Mouse (Mus musculus) limb, embryonic 14.5 days (tissue): ENCODE results near the gene Gc. TPM values are rescaled to one million over a fixed set of nuclear protein-coding genes. Genes with fewer than 3 reads are reported as not detected.

Experiments used
- ATAC-seq: fragments of 200-750 bp; cut with Nextera tagmentation; 2 replicates; pipeline ENCODE4 v1.8.0; 2017; ENCODE audit warnings: low read depth, moderate number of reproducible peaks, moderate TSS enrichment; ENCODE audit not compliant: low FRiP score
- DNase-seq: peaks from one replicate; pipeline ENCODE4 v3.0.0-alpha.2; 2015; ENCODE audit warnings: low spot score
- H3K27ac ChIP-seq: fragments of 300-500 bp; sonication (generic); replicated peaks from 2 replicates; pipeline ENCODE4 v1.5.1; 2014; ENCODE audit warnings: low read depth, mild to moderate bottlenecking, low read length, moderate library complexity, mixed read lengths
- H3K27me3 ChIP-seq: fragments of 300-500 bp; sonication (generic); 2 replicates; pipeline ENCODE4 v1.6.1; 2014; ENCODE audit warnings: low read length, mixed read lengths; ENCODE audit not compliant: control insufficient read depth, insufficient read depth
- H3K36me3 ChIP-seq: fragments of 300-500 bp; sonication (generic); 2 replicates; pipeline ENCODE4 v1.6.1; 2014; ENCODE audit warnings: mild to moderate bottlenecking, low read length, moderate library complexity, mixed read lengths; ENCODE audit not compliant: control insufficient read depth, insufficient read depth
- H3K4me1 ChIP-seq: fragments of 300-500 bp; sonication (generic); 2 replicates; pipeline ENCODE4 v1.6.1; 2014; ENCODE audit warnings: antibody characterized with exemption, low read length, mixed read lengths; ENCODE audit not compliant: control insufficient read depth, insufficient read depth
- H3K4me2 ChIP-seq: fragments of 300-500 bp; sonication (generic); replicated peaks from 2 replicates; pipeline ENCODE4 v1.6.1; 2014; ENCODE audit warnings: low read depth, mild to moderate bottlenecking, low read length, moderate library complexity; ENCODE audit not compliant: severe bottlenecking
- H3K4me3 ChIP-seq: fragments of 300-500 bp; sonication (generic); replicated peaks from 2 replicates; pipeline ENCODE4 v1.5.1; 2014; ENCODE audit warnings: low read length
- H3K9ac ChIP-seq: fragments of 300-500 bp; sonication (generic); 2 replicates; pipeline ENCODE4 v1.6.1; 2014; ENCODE audit warnings: mild to moderate bottlenecking, low read depth, low read length, moderate library complexity; ENCODE audit not compliant: severe bottlenecking
- H3K9me3 ChIP-seq: fragments of 300-500 bp; sonication (generic); 2 replicates; pipeline ENCODE4 v1.6.1; 2016; ENCODE audit warnings: low read length; ENCODE audit not compliant: control insufficient read depth
- POLR2A ChIP-seq: fragments of 200-500 bp; IDR thresholded peaks from 2 replicates; pipeline ENCODE4 v1.8.0; 2012; ENCODE audit warnings: inconsistent platforms, mild to moderate bottlenecking, moderate library complexity, borderline replicate concordance; ENCODE audit not compliant: insufficient read depth, insufficient read length; ENCODE audit errors: extremely low read depth
- WGBS: fragments of 180-500 bp; shearing (Covaris S2); extraction: QIAGEN DNeasy Blood & Tissue Kit; methylation state at CpG from one replicate; pipeline ENCODE4 v1.1.7; 2014; 5-methylcytosine and 5-hydroxymethylcytosine counted together
- polyA plus RNA-seq, 2 experiments: library from polyadenylated mRNA; depleted of rRNA in 1 of 2; stranded (reverse) in 1 of 2; unstranded in 1 of 2; fragments of >200 nt; fragmentation: Nextera tagmentation in 1 of 2; extraction: Ambion mirVana in 1 of 2; gene quantifications; 2 replicates each; pipeline versions ENCODE4 v1.2.1 to v1.2.3; 2012 to 2014

Gene Gc
- 0.28 and 0.45 TPM in 2 replicates for polyA plus RNA-seq (2012; rRNA removed)
- polyA plus RNA-seq (2014; fragmentation: Nextera tagmentation; extraction: Ambion mirVana), result not detected in 2 replicates

- no peaks in the 10 kb centered on the region for H3K4me1 ChIP-seq
- H3K9me3 ChIP-seq, result no peaks in the 10 kb centered on the region
- no peaks in the 10 kb centered on the region for H3K36me3 ChIP-seq
- H3K4me3 ChIP-seq, result no peak within 1 kb of the TSS
- 79% methylated on average over 5 of the region's 5 CpGs for WGBS
- H3K27ac ChIP-seq, result no peak within 1 kb of the TSS
- no peak for TF ChIP-seq POLR2A
- no peak within 1 kb of the TSS for H3K4me2 ChIP-seq
- no peak for DNase-seq
- no peaks in the 10 kb centered on the region for H3K27me3 ChIP-seq
- H3K9ac ChIP-seq, result no peak within 1 kb of the TSS
- no peak for ATAC-seq
Measured at GRCm38 (mm10) chr5:89457554-89458062, at the start of gene Gc. Gene Gc (minus strand): TSS chr5:89457898.

GRCm38 (mm10) chr5:89500182-89500581 lies 42.5 kb upstream of the Gc start:
- WGBS, result 52% methylated on average over 6 of the region's 6 CpGs
- no peaks in the 10 kb centered on the region for H3K9me3 ChIP-seq
- no peak for TF ChIP-seq POLR2A
- no peak overlapping the region for H3K4me2 ChIP-seq
- H3K4me1 ChIP-seq, result no peaks in the 10 kb centered on the region
- H3K27ac ChIP-seq, result no peak overlapping the region
- no peak for DNase-seq
- no peaks in the 10 kb centered on the region for H3K36me3 ChIP-seq
- no peak for ATAC-seq
- H3K27me3 ChIP-seq, result no peaks in the 10 kb centered on the region
- H3K9ac ChIP-seq, result no peak overlapping the region
- H3K4me3 ChIP-seq, result no peak overlapping the region

GRCm38 (mm10) chr5:89492560-89492959 lies 34.9 kb upstream of the Gc start:
- WGBS, result 100% methylated on average over 1 of the region's 1 CpGs
- Histone ChIP-seq H3K4me2 (no peak overlapping the region), H3K27ac (no peak overlapping the region), H3K9ac (no peak overlapping the region), H3K4me3 (no peak overlapping the region), H3K27me3 (no peaks in the 10 kb centered on the region), H3K36me3 (no peaks in the 10 kb centered on the region), H3K4me1 (no peaks in the 10 kb centered on the region), H3K9me3 (no peaks in the 10 kb centered on the region)
- no peak for DNase-seq
- ATAC-seq, result no peak
- no peak for TF ChIP-seq POLR2A

GRCm38 (mm10) chr5:89470483-89470882 lies 12.8 kb upstream of the Gc start:
- no peak for TF ChIP-seq POLR2A
- no peak overlapping the region for H3K9ac ChIP-seq
- H3K4me3 ChIP-seq, result no peak overlapping the region
- no peaks in the 10 kb centered on the region for H3K36me3 ChIP-seq
- no peak overlapping the region for H3K27ac ChIP-seq
- no peaks in the 10 kb centered on the region for H3K4me1 ChIP-seq
- WGBS, result 88% methylated on average over 4 of the region's 4 CpGs
- H3K4me2 ChIP-seq, result no peak overlapping the region
- DNase-seq (no peak), ATAC-seq (no peak)
- no peaks in the 10 kb centered on the region for H3K9me3 ChIP-seq
- no peaks in the 10 kb centered on the region for H3K27me3 ChIP-seq

- H3K4me2 ChIP-seq, result no peak overlapping the region
- no peak for TF ChIP-seq POLR2A
- no peaks in the 10 kb centered on the region for H3K36me3 ChIP-seq
- no peak overlapping the region for H3K9ac ChIP-seq
- H3K27ac ChIP-seq, result no peak overlapping the region
- DNase-seq (no peak), ATAC-seq (no peak)
- no peak overlapping the region for H3K4me3 ChIP-seq
- no peaks in the 10 kb centered on the region for H3K9me3 ChIP-seq
- H3K4me1 ChIP-seq, result no peaks in the 10 kb centered on the region
- no peaks in the 10 kb centered on the region for H3K27me3 ChIP-seq
- WGBS, result 75% methylated on average over 2 of the region's 2 CpGs
Measured at GRCm38 (mm10) chr5:89467886-89468285, 10.2 kb upstream of the Gc start.

GRCm38 (mm10) chr5:89467045-89467444 lies 9.3 kb upstream of the Gc start:
- ATAC-seq, result no peak
- 91% methylated on average over 1 of the region's 1 CpGs for WGBS
- H3K4me1 ChIP-seq, result no peaks in the 10 kb centered on the region

More at GRCm38 (mm10) chr5:89467045-89467444, 9.3 kb upstream of the Gc start:
- Histone ChIP-seq H3K27me3 (no peaks in the 10 kb centered on the region), H3K4me3 (no peak overlapping the region), H3K9me3 (no peaks in the 10 kb centered on the region), H3K27ac (no peak overlapping the region), H3K9ac (no peak overlapping the region), H3K4me2 (no peak overlapping the region), H3K36me3 (no peaks in the 10 kb centered on the region)
- DNase-seq, result no peak
- no peak for TF ChIP-seq POLR2A
